Mouse (Mus musculus): ENCODE measurements around the gene Gulp1.

Gene Gulp1

GRCm38 (mm10) chr1:44551461-44552370 lies at the start of gene Gulp1:
Gene Gulp1, plus strand, starts transcription at chr1:44551511.
- peak; percentile 5 to 22 for DNase-seq (ENCODE audit: low spot score in 2 of 2)

- no peak for DNase-seq (ENCODE audit: low spot score in 2 of 2)
Measured at GRCm38 (mm10) chr1:44550261-44550660, 1.1 kb upstream of the Gulp1 start.

GRCm38 (mm10) chr1:44552371-44552841 lies 1.1 kb downstream of the Gulp1 start:
- peak in 1 of 2 experiments; percentile 11 for DNase-seq (ENCODE audit: low spot score in 2 of 2)

- DNase-seq (ENCODE audit: low spot score in 2 of 2), result no peak
Measured at GRCm38 (mm10) chr1:44553166-44553898, 2.0 kb downstream of the Gulp1 start.

- no peak for DNase-seq (ENCODE audit: low spot score in 2 of 2)
Measured at GRCm38 (mm10) chr1:44567431-44567830, 16.1 kb downstream of the Gulp1 start.

GRCm38 (mm10) chr1:44568296-44568695 lies 17.0 kb downstream of the Gulp1 start:
- no peak for DNase-seq (ENCODE audit: low spot score in 2 of 2)

- DNase-seq (ENCODE audit: low spot score in 2 of 2), result no peak
Measured at GRCm38 (mm10) chr1:44576001-44576400, 24.7 kb downstream of the Gulp1 start.

- no peak for DNase-seq (ENCODE audit: low spot score in 2 of 2)
Measured at GRCm38 (mm10) chr1:44576610-44577009, 25.3 kb downstream of the Gulp1 start.

- no peak for DNase-seq (ENCODE audit: low spot score in 2 of 2)
Measured at GRCm38 (mm10) chr1:44580390-44580789, 29.1 kb downstream of the Gulp1 start.

GRCm38 (mm10) chr1:44584886-44585385 lies 33.6 kb downstream of the Gulp1 start:
- no peak for DNase-seq (ENCODE audit: low spot score in 2 of 2)

GRCm38 (mm10) chr1:44591742-44592141 lies 40.4 kb downstream of the Gulp1 start:
- DNase-seq (ENCODE audit: low spot score in 2 of 2), result no peak

- DNase-seq (ENCODE audit: low spot score in 2 of 2), result no peak
Measured at GRCm38 (mm10) chr1:44593109-44593508, 41.8 kb downstream of the Gulp1 start.

GRCm38 (mm10) chr1:44598312-44598711 lies 47.0 kb downstream of the Gulp1 start:
- no peak for DNase-seq (ENCODE audit: low spot score in 2 of 2)

GRCm38 (mm10) chr1:44613294-44614041 lies 62.2 kb downstream of the Gulp1 start:
- DNase-seq (ENCODE audit: low spot score in 2 of 2), result no peak

GRCm38 (mm10) chr1:44618751-44619150 lies 67.4 kb downstream of the Gulp1 start:
- DNase-seq (ENCODE audit: low spot score in 2 of 2), result no peak

GRCm38 (mm10) chr1:44634481-44634880 lies 83.2 kb downstream of the Gulp1 start:
- no peak for DNase-seq (ENCODE audit: low spot score in 2 of 2)

- DNase-seq (ENCODE audit: low spot score in 2 of 2), result no peak
Measured at GRCm38 (mm10) chr1:44645678-44646276, 94.5 kb downstream of the Gulp1 start.

GRCm38 (mm10) chr1:44678974-44679373 lies 127.7 kb downstream of the Gulp1 start:
- DNase-seq (ENCODE audit: low spot score in 2 of 2), result no peak

- no peak for DNase-seq (ENCODE audit: low spot score in 2 of 2)
Measured at GRCm38 (mm10) chr1:44679415-44679814, 128.1 kb downstream of the Gulp1 start.

GRCm38 (mm10) chr1:44682556-44682955 lies 131.2 kb downstream of the Gulp1 start:
- no peak for DNase-seq (ENCODE audit: low spot score in 2 of 2)

- DNase-seq (ENCODE audit: low spot score in 2 of 2), result no peak
Measured at GRCm38 (mm10) chr1:44683723-44684122, 132.4 kb downstream of the Gulp1 start.

All from spleen, postnatal 10 days (tissue).